Mouse (Mus musculus) bone marrow macrophage, adult 2 months (primary cell): ENCODE measurements around the gene Rin2.

Experiments used
- CTCF ChIP-seq: IDR thresholded peaks from 2 replicates; pipeline ENCODE4 v1.5.1; 2012; ENCODE audit warnings: low read depth, mild to moderate bottlenecking, low read length, moderate library complexity
- POLR2A ChIP-seq: IDR thresholded peaks from 2 replicates; pipeline ENCODE4 v1.6.1; 2012; ENCODE audit warnings: mild to moderate bottlenecking, low read depth, low read length, borderline replicate concordance

- no peak for TF ChIP-seq CTCF
- TF ChIP-seq POLR2A, result no peak
These were observed 166.2 kb downstream of the Rin2 start for GRCm38 (mm10) chr2:145840910-145841870.
